Mouse (Mus musculus): ENCODE results near the gene Eepd1.

The Eepd1 gene

GRCm38 (mm10) chr9:25531627-25532026 is 50.3 kb downstream of the Eepd1 start:
- in situ Hi-C loops (cut with MboI, MseI), result no loop called here

- in situ Hi-C loops (cut with MboI, MseI), result no loop called here
Observed at GRCm38 (mm10) chr9:25532105-25532504, 50.8 kb downstream of the Eepd1 start.

GRCm38 (mm10) chr9:25535487-25535886 is 54.1 kb downstream of the Eepd1 start:
- in situ Hi-C loops (cut with MboI, MseI), result no loop called here

- in situ Hi-C loops (cut with MboI, MseI), result no loop called here
Observed at GRCm38 (mm10) chr9:25539461-25539860, 58.1 kb downstream of the Eepd1 start.

DNA sequence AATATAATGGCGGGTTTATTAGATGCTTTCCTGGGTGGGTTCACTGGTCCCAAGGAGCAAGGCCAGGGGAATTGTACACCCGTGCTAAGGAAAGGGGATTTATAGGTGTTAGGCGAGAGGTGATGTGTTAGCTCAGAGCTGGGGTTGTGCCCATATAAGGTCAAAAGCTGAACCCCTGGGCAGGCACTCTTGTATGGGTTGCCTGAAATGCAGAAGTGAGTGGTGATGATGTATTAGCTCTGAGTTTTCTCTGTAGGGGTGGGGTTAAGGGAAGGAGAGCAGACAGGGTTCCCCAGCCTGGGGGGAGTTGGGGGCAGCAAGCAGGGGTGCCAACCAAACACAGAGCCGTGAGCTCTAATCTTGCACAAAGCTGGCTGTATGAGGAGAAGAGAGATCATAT is 60.0 kb downstream of the Eepd1 start:
- in situ Hi-C loops (cut with MboI, MseI), result no loop called here

GRCm38 (mm10) chr9:25545212-25545611 is 63.9 kb downstream of the Eepd1 start:
- in situ Hi-C loops (cut with MboI, MseI), result loop anchor here (5.0 kb wide), 1 partner anchor 78 kb away; no protein-coding TSS in a partner anchor

GRCm38 (mm10) chr9:25549130-25550060 is 68.0 kb downstream of the Eepd1 start:
- in situ Hi-C loops (cut with MboI, MseI), result loop anchor here (5.0 kb wide), 1 partner anchor 82 kb away; no protein-coding TSS in a partner anchor

DNA sequence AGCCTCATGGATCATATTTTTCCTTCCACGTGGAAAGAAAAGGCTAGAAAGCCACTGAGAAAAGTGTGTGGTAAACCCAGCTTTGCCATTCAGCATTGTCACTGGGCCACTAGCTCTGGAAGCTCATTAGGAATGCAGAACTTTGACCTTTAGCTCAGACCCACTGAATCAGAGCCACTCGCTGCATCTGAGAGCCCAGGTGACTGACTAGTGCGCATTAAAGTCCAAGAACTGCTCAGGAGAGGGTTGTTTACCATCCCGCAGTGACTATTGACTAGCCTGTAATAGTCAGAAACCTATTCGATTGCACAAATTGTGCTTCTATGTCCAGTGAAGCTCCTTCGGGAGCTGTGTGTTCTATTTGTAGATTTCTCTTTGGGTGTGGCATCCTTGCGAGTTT is 68.8 kb downstream of the Eepd1 start:
- in situ Hi-C loops (cut with MboI, MseI), result no loop called here

- in situ Hi-C loops (cut with MboI, MseI), result no loop called here
Observed at GRCm38 (mm10) chr9:25552532-25552931, 71.2 kb downstream of the Eepd1 start.

DNA sequence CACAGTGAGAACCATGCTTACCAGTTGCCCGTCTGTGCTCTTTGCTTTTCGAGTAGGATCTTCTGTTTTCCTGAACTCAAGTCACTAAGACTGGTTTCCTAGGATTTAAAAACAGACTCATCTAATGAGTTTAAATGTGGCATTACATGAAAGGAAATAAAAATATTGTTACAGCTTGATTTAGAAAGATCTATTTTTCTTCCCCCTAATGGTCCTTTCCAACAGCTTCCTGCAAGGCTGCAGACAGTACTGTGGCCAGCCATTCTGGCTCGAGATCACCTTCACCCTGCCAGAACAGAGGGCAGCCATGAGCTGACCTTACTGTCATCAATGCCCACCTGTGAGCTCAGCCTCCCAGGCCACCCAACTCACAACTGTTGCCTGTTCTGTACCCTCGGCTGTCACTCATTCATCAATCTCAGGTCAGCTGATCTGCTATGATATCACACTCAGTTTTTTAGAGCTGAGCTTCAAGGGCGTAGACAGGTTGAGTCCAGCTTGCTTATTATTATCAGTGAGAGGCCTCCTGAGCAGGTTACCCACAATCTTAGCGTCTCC is 73.0 kb downstream of the Eepd1 start:
- in situ Hi-C loops (cut with MboI, MseI), result no loop called here

DNA sequence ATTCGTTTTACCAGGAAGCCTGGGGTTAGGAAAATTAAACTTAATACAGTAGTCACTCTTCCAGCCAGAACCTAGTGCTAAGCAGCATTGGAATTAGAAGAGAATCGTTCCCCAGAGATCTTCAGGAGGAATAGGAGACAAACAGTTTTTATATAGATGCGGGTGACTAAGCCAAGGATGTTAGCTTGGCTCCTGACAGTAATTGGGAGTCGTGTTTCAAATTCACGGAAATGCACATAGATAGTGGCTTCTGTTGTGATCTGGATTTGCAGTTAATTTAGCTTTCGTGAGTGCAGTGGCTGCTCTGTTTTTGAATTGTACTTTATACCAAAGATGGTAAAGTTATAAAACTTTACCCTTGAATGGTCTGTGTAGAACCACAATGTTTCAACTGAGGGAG is 73.9 kb downstream of the Eepd1 start:
- in situ Hi-C loops (cut with MboI, MseI), result no loop called here

- in situ Hi-C loops (cut with MboI, MseI), result no loop called here
Observed at GRCm38 (mm10) chr9:25556008-25556407, 74.7 kb downstream of the Eepd1 start.

DNA sequence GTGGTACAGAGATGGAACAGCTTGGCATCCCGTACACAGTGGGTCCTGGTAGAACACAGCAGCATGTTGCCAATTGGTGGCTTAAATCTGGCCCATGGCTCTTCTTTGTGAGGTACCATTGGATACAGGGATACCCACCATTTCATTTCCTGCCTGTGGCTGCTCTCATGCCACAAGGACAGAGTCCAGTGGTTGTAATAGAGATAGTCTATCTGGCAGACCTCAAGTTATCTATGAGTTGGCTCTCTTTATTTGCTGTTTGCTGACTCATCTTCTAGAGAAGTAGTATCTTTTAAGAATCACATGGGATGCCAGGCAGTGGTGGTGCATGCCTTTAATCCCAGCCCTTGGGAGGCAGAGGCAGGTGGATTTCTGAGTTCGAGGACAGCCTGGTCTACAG is 76.0 kb downstream of the Eepd1 start:
- in situ Hi-C loops (cut with MboI, MseI), result no loop called here

GRCm38 (mm10) chr9:25558834-25559233 is 77.5 kb downstream of the Eepd1 start:
- in situ Hi-C loops (cut with MboI, MseI), result no loop called here

DNA sequence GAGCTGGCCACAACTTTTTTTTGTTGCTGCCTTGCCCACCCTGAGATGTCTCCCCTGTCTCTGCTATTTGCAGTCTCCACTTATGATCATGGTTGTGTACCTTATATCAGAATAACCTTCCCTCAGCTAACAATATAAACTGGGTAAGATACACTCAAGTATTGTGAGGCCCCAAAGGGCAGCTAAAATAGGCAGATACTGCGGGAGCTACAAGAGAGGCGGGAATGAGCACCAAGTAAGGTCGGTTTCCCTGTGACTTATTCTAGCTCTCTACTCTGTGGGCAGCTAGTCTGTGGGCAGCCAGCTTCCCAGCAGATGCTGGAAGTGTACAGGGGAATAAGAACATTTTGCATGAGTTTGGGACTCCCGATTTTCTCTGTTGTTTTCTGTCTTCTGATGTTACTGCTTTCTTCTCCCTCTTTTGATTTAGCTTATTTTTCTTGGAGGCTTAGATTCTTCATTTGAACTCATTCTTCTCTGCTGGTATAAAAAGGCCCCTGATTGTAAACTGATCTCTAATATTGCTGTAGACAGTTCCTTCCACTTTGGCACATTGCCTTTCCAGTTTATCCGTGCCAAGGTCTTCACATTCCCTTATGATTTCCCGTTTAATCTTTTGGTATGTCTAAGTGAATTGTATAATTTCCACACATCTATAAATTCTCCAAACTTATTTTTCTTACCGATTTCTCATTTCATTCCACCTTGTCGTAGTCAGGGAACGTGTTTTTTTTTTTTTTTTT is 78.8 kb downstream of the Eepd1 start:
- in situ Hi-C loops (cut with MboI, MseI), result no loop called here

- in situ Hi-C loops (cut with MboI, MseI), result no loop called here
Observed at GRCm38 (mm10) chr9:25561143-25561542, 79.8 kb downstream of the Eepd1 start.

DNA sequence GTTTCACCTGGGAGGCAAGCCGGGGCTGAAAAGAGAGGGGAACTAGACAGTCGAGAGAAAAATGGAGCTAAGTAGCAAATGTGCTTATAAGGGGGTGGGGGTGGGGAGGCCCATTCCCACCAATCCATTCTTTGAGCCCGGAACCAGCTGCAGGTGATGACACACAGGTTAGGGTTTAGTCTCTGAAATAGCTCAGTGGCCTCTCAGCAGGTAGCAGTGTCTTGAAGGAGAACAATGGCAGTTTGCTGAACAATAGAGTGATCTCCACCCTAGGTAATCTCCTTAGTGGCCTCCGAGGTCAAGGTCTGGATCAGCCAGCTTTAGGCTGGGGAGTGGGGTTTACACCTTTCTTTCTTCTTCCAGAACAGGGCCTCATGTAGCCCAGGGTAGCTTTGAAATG is 82.5 kb downstream of the Eepd1 start:
- in situ Hi-C loops (cut with MboI, MseI), result no loop called here

GRCm38 (mm10) chr9:25567071-25567470 is 85.7 kb downstream of the Eepd1 start:
- in situ Hi-C loops (cut with MboI, MseI), result no loop called here

DNA sequence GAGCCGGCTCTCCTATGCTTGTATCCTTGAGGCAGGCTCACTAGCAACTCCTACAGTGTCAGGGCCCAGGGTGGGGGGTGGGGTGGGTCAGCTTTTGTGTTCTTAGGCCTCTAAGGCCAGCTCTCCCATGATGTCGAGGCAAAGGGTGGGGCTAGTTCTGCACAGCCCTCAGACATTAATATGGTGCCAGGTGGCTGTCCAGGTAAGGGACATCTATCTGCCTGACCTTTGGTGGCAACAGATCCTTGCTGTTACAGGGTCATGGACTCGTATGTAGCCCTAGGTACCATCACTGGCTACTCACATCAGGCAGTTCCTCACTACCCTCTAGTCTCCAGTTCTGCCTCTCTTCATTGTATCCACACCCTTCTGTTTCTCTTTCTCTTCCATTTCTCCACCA is 87.4 kb downstream of the Eepd1 start:
- in situ Hi-C loops (cut with MboI, MseI), result no loop called here

- in situ Hi-C loops (cut with MboI, MseI), result no loop called here
Observed at GRCm38 (mm10) chr9:25570011-25570410, 88.7 kb downstream of the Eepd1 start.

DNA sequence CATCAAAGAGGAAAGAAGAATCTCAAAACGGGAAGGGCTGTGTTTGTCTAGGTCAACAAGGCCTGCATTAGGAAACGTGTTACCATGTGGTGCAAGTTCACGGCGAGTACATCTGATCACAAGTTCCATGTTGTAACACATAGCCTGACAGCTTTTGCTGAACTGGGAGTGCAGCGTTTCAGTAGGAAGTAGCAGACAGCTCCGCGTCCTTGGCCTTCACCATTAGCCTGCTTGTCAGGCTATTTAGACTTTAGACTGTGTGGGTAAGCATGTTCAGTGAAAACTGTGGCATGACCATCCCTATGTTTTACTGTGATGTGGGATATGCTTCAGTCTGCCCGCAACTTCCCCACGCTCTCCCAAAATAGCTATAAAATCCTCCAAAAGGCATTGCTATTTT is 89.1 kb downstream of the Eepd1 start:
- in situ Hi-C loops (cut with MboI, MseI), result no loop called here

GRCm38 (mm10) chr9:25571381-25571780 is 90.0 kb downstream of the Eepd1 start:
- in situ Hi-C loops (cut with MboI, MseI), result no loop called here
